Comparison of ENCODE assay signal across 14 mouse cellular contexts in genomic region chr1:139071015-139071414, GRCm38 (mm10).
"Had no signal": no experiment of that assay in that cellular context is flagged by ENCODE, and none has a peak within 500 bp of the region (broad histone marks: within the 10 kb centered on the region; RNA-seq: fewer than 3 reads in every experiment).

No protein-coding gene starts in this region.

- H3K4me1 ChIP-seq: neural tube, embryonic 12.5 days; stomach, embryonic 15.5 days had no signal

- H3K9me3 ChIP-seq: midbrain, embryonic 13.5 days; midbrain, embryonic 15.5 days; neural tube, embryonic 12.5 days; stomach, embryonic 15.5 days had no signal

- H3K27ac ChIP-seq: midbrain, embryonic 13.5 days; midbrain, embryonic 15.5 days; neural tube, embryonic 12.5 days; stomach, embryonic 15.5 days; stomach, postnatal 0 days had no signal

- ATAC-seq: midbrain, embryonic 13.5 days; midbrain, embryonic 15.5 days had no signal

- DNase-seq: lung, adult 18-20 months; lung, embryonic 14.5 days; lung, postnatal 10 days; lung, postnatal 4 days; right cerebral cortex, postnatal 14 days; thymus, adult 2 months; thymus, postnatal 25 days; thymus, postnatal 4 days had no signal

- H3K27me3 ChIP-seq: midbrain, embryonic 13.5 days; midbrain, embryonic 15.5 days; neural tube, embryonic 12.5 days; stomach, embryonic 15.5 days had no signal

- H3K4me3 ChIP-seq: midbrain, embryonic 13.5 days; midbrain, embryonic 15.5 days; neural tube, embryonic 12.5 days; stomach, embryonic 15.5 days had no signal

- H3K4me2 ChIP-seq: lung, embryonic 14.5 days; midbrain, embryonic 11.5 days; midbrain, embryonic 13.5 days; midbrain, embryonic 15.5 days; neural tube, embryonic 12.5 days; stomach, embryonic 15.5 days had no signal

- H3K36me3 ChIP-seq: midbrain, embryonic 15.5 days; neural tube, embryonic 12.5 days; stomach, embryonic 15.5 days had no signal

- H3K9ac ChIP-seq: lung, embryonic 14.5 days; midbrain, embryonic 13.5 days; midbrain, embryonic 15.5 days; neural tube, embryonic 12.5 days; stomach, embryonic 15.5 days had no signal
